Mouse (Mus musculus): ENCODE data around the gene Skil.

DNA sequence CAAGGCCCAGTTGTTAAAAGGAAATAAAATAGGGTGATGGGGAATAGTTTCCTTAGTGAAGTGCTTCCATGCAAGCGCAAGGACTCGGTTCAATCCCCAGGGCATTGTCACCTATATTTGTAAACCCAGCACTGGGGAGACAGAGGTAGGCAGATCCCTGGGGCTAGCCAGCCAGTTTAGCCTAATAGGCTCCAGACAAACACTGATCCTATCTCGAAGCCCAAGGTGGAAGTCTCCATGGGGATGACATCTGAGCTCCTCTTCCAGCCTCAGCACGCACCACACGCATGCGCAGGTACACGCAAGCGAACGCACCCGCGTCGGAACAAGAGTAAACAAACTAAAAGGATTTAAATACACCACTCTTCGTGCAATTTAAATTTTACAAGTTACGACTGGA lies 23.1 kb upstream of the Skil start:
- no peak for TF ChIP-seq CTCF (conservative IDR thresholded peaks at IDR 0.05 in 1 of 2, IDR thresholded peaks at IDR 0.05 in 1 of 2; ENCODE audit: low read depth in 2 of 2, low read length in 2 of 2)
- TF ChIP-seq JUN (IDR thresholded peaks at IDR 0.05; ENCODE audit: insufficient read depth, low read depth, low read length): no peak
- TF ChIP-seq POLR2A (IDR thresholded peaks at IDR 0.05; ENCODE audit: low read depth, low read length): no peak
- TF ChIP-seq MXI1 (IDR thresholded peaks at IDR 0.05; ENCODE audit: low read depth, low read length): no peak
- TF ChIP-seq RCOR1 (conservative IDR thresholded peaks at IDR 0.05; ENCODE audit: low read depth, low read length): no peak
- no peak for TF ChIP-seq MAX (IDR thresholded peaks at IDR 0.05; ENCODE audit: low read length)
